Mouse (Mus musculus): ENCODE data around the gene Rhpn2.

- no peak for TF ChIP-seq POLR2A (IDR thresholded peaks at IDR 0.05; ENCODE audit: borderline replicate concordance, low read depth, low read length)
- no peak for TF ChIP-seq CTCF (IDR thresholded peaks at IDR 0.05; ENCODE audit: low read depth, low read length)
Observed at GRCm38 (mm10) chr7:35297886-35298285, 36.1 kb upstream of the Rhpn2 start.

All from bone marrow macrophage, adult 2 months (primary cell).